Mouse (Mus musculus): ENCODE results near the gene Apeh.
"Not testable (repeated sequence)": the region's sequence is repeated elsewhere in the genome, so short reads cannot be mapped to it uniquely, and the experiment has no call there.

Apeh gene

GRCm38 (mm10) chr9:108094184-108094941 lies at the start of gene Apeh:
Gene Apeh (minus strand): TSS chr9:108094606.
- DNase-seq (ENCODE audit: low spot score in 2 of 2): peak; percentile 93 to 96

GRCm38 (mm10) chr9:108143470-108143869 lies 49.1 kb upstream of the Apeh start:
- no peak for DNase-seq (ENCODE audit: low spot score in 2 of 2)

- DNase-seq (ENCODE audit: low spot score in 2 of 2): no peak
These were observed 47.0 kb upstream of the Apeh start for GRCm38 (mm10) chr9:108141387-108141786.

GRCm38 (mm10) chr9:108139963-108140695 lies 45.7 kb upstream of the Apeh start:
- DNase-seq (ENCODE audit: low spot score in 2 of 2): no peak

- DNase-seq (ENCODE audit: low spot score in 2 of 2): no peak
These were observed 45.0 kb upstream of the Apeh start for GRCm38 (mm10) chr9:108139169-108139962.

GRCm38 (mm10) chr9:108138118-108138517 lies 43.7 kb upstream of the Apeh start:
- DNase-seq (ENCODE audit: low spot score in 2 of 2): no peak

GRCm38 (mm10) chr9:108137523-108137922 lies 43.1 kb upstream of the Apeh start:
- DNase-seq (ENCODE audit: low spot score in 2 of 2): no peak

- no peak for DNase-seq (ENCODE audit: low spot score in 2 of 2)
These were observed 42.6 kb upstream of the Apeh start for GRCm38 (mm10) chr9:108136930-108137462.

GRCm38 (mm10) chr9:108136225-108136624 lies 41.8 kb upstream of the Apeh start:
- no peak for DNase-seq (ENCODE audit: low spot score in 2 of 2)

GRCm38 (mm10) chr9:108135679-108136078 lies 41.3 kb upstream of the Apeh start:
- DNase-seq (ENCODE audit: low spot score in 2 of 2): not testable (repeated sequence)

- DNase-seq (ENCODE audit: low spot score in 2 of 2): no peak
These were observed 39.1 kb upstream of the Apeh start for GRCm38 (mm10) chr9:108133478-108133877.

- DNase-seq (ENCODE audit: low spot score in 2 of 2): no peak
These were observed 38.0 kb upstream of the Apeh start for GRCm38 (mm10) chr9:108132373-108132772.

- no peak for DNase-seq (ENCODE audit: low spot score in 2 of 2)
These were observed 37.1 kb upstream of the Apeh start for GRCm38 (mm10) chr9:108131502-108131901.

- DNase-seq (ENCODE audit: low spot score in 2 of 2): no peak
These were observed 34.9 kb upstream of the Apeh start for GRCm38 (mm10) chr9:108129042-108129948.

GRCm38 (mm10) chr9:108128248-108128647 lies 33.8 kb upstream of the Apeh start:
- DNase-seq (ENCODE audit: low spot score in 2 of 2): no peak

- no peak for DNase-seq (ENCODE audit: low spot score in 2 of 2)
These were observed 32.2 kb upstream of the Apeh start for GRCm38 (mm10) chr9:108126436-108127180.

- DNase-seq (ENCODE audit: low spot score in 2 of 2): no peak
These were observed 31.3 kb upstream of the Apeh start for GRCm38 (mm10) chr9:108125731-108126130.

GRCm38 (mm10) chr9:108123916-108124315 lies 29.5 kb upstream of the Apeh start:
- no peak for DNase-seq (ENCODE audit: low spot score in 2 of 2)

GRCm38 (mm10) chr9:108121170-108121969 lies 27.0 kb upstream of the Apeh start:
- no peak for DNase-seq (ENCODE audit: low spot score in 2 of 2)
